Mouse (Mus musculus): ENCODE results near the gene Ascc3. TPM values are rescaled to one million over a fixed set of nuclear protein-coding genes. Genes with fewer than 3 reads are reported as not detected.

Ascc3 gene
- polyA plus RNA-seq, 1 experiment: 23.4 TPM

DNA sequence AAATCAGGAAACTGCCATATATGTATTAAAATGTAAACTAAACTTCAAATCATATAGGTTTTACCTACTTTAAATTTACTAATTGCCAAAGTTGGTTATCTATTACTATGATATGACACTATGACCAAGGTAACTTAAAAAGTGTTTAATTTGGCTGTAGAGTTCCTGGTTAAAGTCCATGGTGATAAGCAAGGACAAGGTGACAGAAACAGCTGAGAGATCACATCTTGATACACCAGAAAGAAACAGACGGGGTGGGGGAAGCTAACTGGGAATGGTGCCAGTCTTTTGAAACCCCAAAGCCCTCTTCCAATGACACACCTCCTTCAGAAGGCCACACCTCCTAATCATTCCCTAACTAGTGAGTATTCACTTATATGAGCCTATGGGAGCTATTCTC, 33.4 kb downstream of the Ascc3 start:
- no peak overlapping the region for H3K4me3 ChIP-seq (ENCODE audit: control insufficient read depth, low read depth, low read length)
- H3K36me3 ChIP-seq (ENCODE audit: control insufficient read depth, insufficient read depth, low read length): no peaks in the 10 kb centered on the region
- TF ChIP-seq CTCF (IDR thresholded peaks at IDR 0.05; ENCODE audit: control insufficient read depth, insufficient read depth, insufficient replicate concordance, low read depth, low read length): no peak
- TF ChIP-seq POLR2A (IDR thresholded peaks at IDR 0.05; ENCODE audit: control insufficient read depth, low read depth, low read length): no peak
- H3K27me3 ChIP-seq (ENCODE audit: control insufficient read depth, insufficient read depth, low read length): no peaks in the 10 kb centered on the region
- H3K4me1 ChIP-seq (ENCODE audit: control insufficient read depth, insufficient read depth, low read length): no peaks in the 10 kb centered on the region
- no peak overlapping the region for H3K27ac ChIP-seq (ENCODE audit: control insufficient read depth, insufficient read depth, low read depth, low read length)

GRCm38 (mm10) chr10:50639607-50640006, 47.1 kb downstream of the Ascc3 start:
- Histone ChIP-seq H3K36me3 (ENCODE audit: control insufficient read depth, insufficient read depth, low read length) (no peaks in the 10 kb centered on the region), H3K4me3 (ENCODE audit: control insufficient read depth, low read depth, low read length) (no peak overlapping the region), H3K27me3 (ENCODE audit: control insufficient read depth, insufficient read depth, low read length) (no peaks in the 10 kb centered on the region), H3K27ac (ENCODE audit: control insufficient read depth, insufficient read depth, low read depth, low read length) (no peak overlapping the region), H3K4me1 (ENCODE audit: control insufficient read depth, insufficient read depth, low read length) (no peaks in the 10 kb centered on the region)
- TF ChIP-seq POLR2A (IDR thresholded peaks at IDR 0.05; ENCODE audit: control insufficient read depth, low read depth, low read length) (no peak), CTCF (IDR thresholded peaks at IDR 0.05; ENCODE audit: control insufficient read depth, insufficient read depth, insufficient replicate concordance, low read depth, low read length) (no peak)

- Histone ChIP-seq H3K4me3 (ENCODE audit: control insufficient read depth, low read depth, low read length) (no peak overlapping the region), H3K27me3 (ENCODE audit: control insufficient read depth, insufficient read depth, low read length) (no peaks in the 10 kb centered on the region), H3K36me3 (ENCODE audit: control insufficient read depth, insufficient read depth, low read length) (no peaks in the 10 kb centered on the region; the same call in 1 of the 2 replicates), H3K4me1 (ENCODE audit: control insufficient read depth, insufficient read depth, low read length) (no peaks in the 10 kb centered on the region), H3K27ac (ENCODE audit: control insufficient read depth, insufficient read depth, low read depth, low read length) (no peak overlapping the region)
- TF ChIP-seq POLR2A (IDR thresholded peaks at IDR 0.05; ENCODE audit: control insufficient read depth, low read depth, low read length) (no peak), CTCF (IDR thresholded peaks at IDR 0.05; ENCODE audit: control insufficient read depth, insufficient read depth, insufficient replicate concordance, low read depth, low read length) (no peak)
Measured at GRCm38 (mm10) chr10:50650612-50651011, 58.1 kb downstream of the Ascc3 start.

- no peaks in the 10 kb centered on the region for H3K4me1 ChIP-seq (ENCODE audit: control insufficient read depth, insufficient read depth, low read length)
- H3K4me3 ChIP-seq (ENCODE audit: control insufficient read depth, low read depth, low read length): no peak overlapping the region
- H3K27ac ChIP-seq (ENCODE audit: control insufficient read depth, insufficient read depth, low read depth, low read length): no peak overlapping the region
- TF ChIP-seq CTCF (IDR thresholded peaks at IDR 0.05; ENCODE audit: control insufficient read depth, insufficient read depth, insufficient replicate concordance, low read depth, low read length) (no peak), POLR2A (IDR thresholded peaks at IDR 0.05; ENCODE audit: control insufficient read depth, low read depth, low read length) (no peak)
- no peaks in the 10 kb centered on the region for H3K27me3 ChIP-seq (ENCODE audit: control insufficient read depth, insufficient read depth, low read length)
- no peaks in the 10 kb centered on the region; the same call in 1 of the 2 replicates for H3K36me3 ChIP-seq (ENCODE audit: control insufficient read depth, insufficient read depth, low read length)
Measured at GRCm38 (mm10) chr10:50653551-50653950, 61.1 kb downstream of the Ascc3 start.

- TF ChIP-seq POLR2A (IDR thresholded peaks at IDR 0.05; ENCODE audit: control insufficient read depth, low read depth, low read length) (no peak), CTCF (IDR thresholded peaks at IDR 0.05; ENCODE audit: control insufficient read depth, insufficient read depth, insufficient replicate concordance, low read depth, low read length) (no peak)
- H3K27ac ChIP-seq (ENCODE audit: control insufficient read depth, insufficient read depth, low read depth, low read length): no peak overlapping the region
- H3K36me3 ChIP-seq (ENCODE audit: control insufficient read depth, insufficient read depth, low read length): no peaks in the 10 kb centered on the region
- no peaks in the 10 kb centered on the region for H3K27me3 ChIP-seq (ENCODE audit: control insufficient read depth, insufficient read depth, low read length)
- no peaks in the 10 kb centered on the region for H3K4me1 ChIP-seq (ENCODE audit: control insufficient read depth, insufficient read depth, low read length)
- H3K4me3 ChIP-seq (ENCODE audit: control insufficient read depth, low read depth, low read length): no peak overlapping the region
Measured at GRCm38 (mm10) chr10:50657352-50657751, 64.9 kb downstream of the Ascc3 start.

GRCm38 (mm10) chr10:50671517-50671916, 79.0 kb downstream of the Ascc3 start:
- Histone ChIP-seq H3K4me1 (ENCODE audit: control insufficient read depth, insufficient read depth, low read length) (no peaks in the 10 kb centered on the region), H3K4me3 (ENCODE audit: control insufficient read depth, low read depth, low read length) (no peak overlapping the region), H3K27me3 (ENCODE audit: control insufficient read depth, insufficient read depth, low read length) (no peaks in the 10 kb centered on the region), H3K36me3 (ENCODE audit: control insufficient read depth, insufficient read depth, low read length) (no peaks in the 10 kb centered on the region), H3K27ac (ENCODE audit: control insufficient read depth, insufficient read depth, low read depth, low read length) (no peak overlapping the region)
- TF ChIP-seq CTCF (IDR thresholded peaks at IDR 0.05; ENCODE audit: control insufficient read depth, insufficient read depth, insufficient replicate concordance, low read depth, low read length) (no peak), POLR2A (IDR thresholded peaks at IDR 0.05; ENCODE audit: control insufficient read depth, low read depth, low read length) (no peak)

DNA sequence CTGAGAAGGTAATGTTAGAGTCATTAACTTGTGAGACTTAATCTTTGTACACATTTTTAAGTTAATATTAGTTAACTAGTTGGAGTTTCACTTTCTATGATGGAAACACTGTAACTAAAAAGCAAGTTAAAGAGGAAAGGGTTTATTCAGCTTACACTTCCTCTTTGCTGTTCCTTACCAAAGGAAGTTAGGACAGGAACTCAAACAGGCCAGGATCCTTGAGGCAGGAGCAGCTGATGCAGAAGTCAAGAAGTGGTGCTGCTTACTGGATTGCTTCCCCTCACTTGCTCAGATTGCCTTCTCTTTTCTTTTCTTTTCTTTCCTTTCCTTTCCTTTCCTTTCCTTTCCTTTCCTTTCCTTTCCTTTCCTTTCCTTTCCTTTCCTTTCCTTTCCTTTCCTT, 97.9 kb downstream of the Ascc3 start:
- no peak overlapping the region for H3K4me3 ChIP-seq (ENCODE audit: control insufficient read depth, low read depth, low read length)
- no peak overlapping the region for H3K27ac ChIP-seq (ENCODE audit: control insufficient read depth, insufficient read depth, low read depth, low read length)

More for the DNA sequence above, 97.9 kb downstream of the Ascc3 start:
- Histone ChIP-seq H3K4me1 (ENCODE audit: control insufficient read depth, insufficient read depth, low read length) (no peaks in the 10 kb centered on the region), H3K36me3 (ENCODE audit: control insufficient read depth, insufficient read depth, low read length) (no peaks in the 10 kb centered on the region), H3K27me3 (ENCODE audit: control insufficient read depth, insufficient read depth, low read length) (no peaks in the 10 kb centered on the region)
- no peak for TF ChIP-seq POLR2A (IDR thresholded peaks at IDR 0.05; ENCODE audit: control insufficient read depth, low read depth, low read length)
- TF ChIP-seq CTCF (IDR thresholded peaks at IDR 0.05; ENCODE audit: control insufficient read depth, insufficient read depth, insufficient replicate concordance, low read depth, low read length): no peak
